Mouse (Mus musculus) cerebellum, adult 2 months (tissue): ENCODE measurements around the gene Mlxip. TPM values are rescaled to one million over a fixed set of nuclear protein-coding genes. Genes with fewer than 3 reads are reported as not detected.

Experiments used
- DNase-seq, 2 experiments: peaks; one replicate each; pipeline ENCODE4 v3.0.0; 2021
- H3K27ac ChIP-seq: fragments of 200-500 bp; 2 replicates; pipeline ENCODE4 v1.5.1; 2012; ENCODE audit warnings: low read length, control low read depth, inconsistent platforms; ENCODE audit not compliant: insufficient read depth
- H3K27me3 ChIP-seq: fragments of 200-500 bp; 2 replicates; pipeline ENCODE4 v1.6.1; 2012; ENCODE audit warnings: inconsistent platforms, mild to moderate bottlenecking, low read length, moderate library complexity; ENCODE audit not compliant: control insufficient read depth, insufficient read depth
- H3K4me1 ChIP-seq: fragments of 200-500 bp; 2 replicates; pipeline ENCODE4 v1.6.1; 2011; ENCODE audit warnings: low read length; ENCODE audit not compliant: control insufficient read depth, insufficient read depth
- H3K4me3 ChIP-seq: fragments of 200-500 bp; replicated peaks from 2 replicates; pipeline ENCODE3; 2011; ENCODE audit warnings: mild to moderate bottlenecking, low read depth, low read length, control low read depth; ENCODE audit not compliant: insufficient read depth
- CTCF ChIP-seq: fragments of 200-500 bp; IDR thresholded peaks from 2 replicates; pipeline ENCODE4 v1.5.1; 2011; ENCODE audit warnings: low read depth, mild to moderate bottlenecking, control low read depth, low read length, moderate library complexity, borderline replicate concordance; ENCODE audit not compliant: insufficient read depth
- POLR2A ChIP-seq: fragments of 200-500 bp; IDR thresholded peaks from 2 replicates; pipeline ENCODE4 v1.6.1; 2011; ENCODE audit warnings: low read length, control low read depth, borderline replicate concordance; ENCODE audit not compliant: insufficient read depth
- WGBS: fragments of 180-500 bp; shearing (Covaris S2); methylation state at CpG from one replicate; pipeline ENCODE4 v1.1.7; 2018; 5-methylcytosine and 5-hydroxymethylcytosine counted together
- polyA plus RNA-seq: library from polyadenylated mRNA; depleted of rRNA; stranded (reverse); fragments of >200 nt; gene quantifications from 2 replicates; pipeline ENCODE4 v1.2.3, GENCODE M21; 2012

The Mlxip gene
- polyA plus RNA-seq, 1 experiment = 21.7 TPM

DNA sequence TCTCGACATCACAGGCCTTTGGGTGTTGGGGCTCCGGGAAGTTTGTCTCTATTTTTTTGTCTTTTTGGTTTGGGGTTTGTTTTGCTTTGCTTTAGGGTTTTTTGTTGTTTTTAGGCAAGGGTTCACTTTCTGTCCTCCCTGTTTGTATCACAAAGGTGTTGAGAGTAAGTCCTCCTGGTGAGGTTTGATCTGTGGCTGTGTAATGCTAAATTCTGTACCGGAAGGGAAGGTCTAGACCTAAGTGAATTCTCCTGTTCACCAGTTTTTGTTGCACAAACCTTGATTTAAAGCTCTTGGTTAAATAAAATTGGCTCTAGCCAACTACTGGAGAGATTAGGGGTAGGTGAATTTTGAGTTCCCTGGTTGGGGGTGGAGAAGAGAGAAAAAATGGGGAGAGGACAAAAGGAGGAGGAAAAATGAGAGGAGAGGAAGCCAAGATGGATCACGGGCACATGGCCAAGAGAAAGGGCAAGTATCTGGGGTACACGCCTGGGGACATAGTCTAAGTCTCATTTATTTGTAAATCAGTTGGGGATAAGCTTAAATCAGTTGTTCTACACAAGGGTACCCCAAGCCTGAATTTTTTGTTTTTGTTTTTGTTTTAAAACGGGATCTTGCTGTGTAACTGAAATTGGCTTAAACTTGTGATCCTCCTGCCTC lies 18.7 kb upstream of the Mlxip start:
- 70% methylated on average over 6 of the region's 6 CpGs for WGBS
- no peak overlapping the region for H3K27ac ChIP-seq

DNA sequence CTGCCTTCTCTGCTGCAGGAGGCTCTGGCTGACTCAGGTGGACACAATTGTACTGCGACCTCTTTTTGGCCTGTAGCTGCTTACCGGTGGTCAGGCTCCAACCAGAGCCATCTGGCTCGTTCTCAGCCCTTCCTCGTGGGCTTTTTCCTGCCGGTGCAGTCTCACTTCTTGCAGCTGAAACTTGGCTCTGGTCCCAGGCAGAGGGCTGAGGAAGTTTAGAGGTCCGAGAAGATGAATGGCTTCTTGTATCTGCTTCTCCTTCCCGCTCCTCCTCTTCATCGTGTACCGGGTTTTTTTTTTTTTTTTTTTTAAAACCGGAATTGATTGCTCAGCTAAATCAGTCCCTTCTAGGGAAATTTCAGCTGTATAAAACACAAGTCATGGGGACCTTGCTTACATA lies 18.0 kb upstream of the Mlxip start:
- TF ChIP-seq POLR2A (no peak), CTCF (no peak)
- H3K27ac ChIP-seq = no peak overlapping the region

More for the DNA sequence above, 18.7 kb upstream of the Mlxip start:
- Histone ChIP-seq H3K27me3 (no peaks in the 10 kb centered on the region), H3K4me1 (peaks cover 3% of the 10 kb centered on the region; the same call in 1 of the 2 replicates), H3K4me3 (no peak overlapping the region)
- no peak for DNase-seq
- TF ChIP-seq POLR2A = no peak
- no peak for TF ChIP-seq CTCF

DNA sequence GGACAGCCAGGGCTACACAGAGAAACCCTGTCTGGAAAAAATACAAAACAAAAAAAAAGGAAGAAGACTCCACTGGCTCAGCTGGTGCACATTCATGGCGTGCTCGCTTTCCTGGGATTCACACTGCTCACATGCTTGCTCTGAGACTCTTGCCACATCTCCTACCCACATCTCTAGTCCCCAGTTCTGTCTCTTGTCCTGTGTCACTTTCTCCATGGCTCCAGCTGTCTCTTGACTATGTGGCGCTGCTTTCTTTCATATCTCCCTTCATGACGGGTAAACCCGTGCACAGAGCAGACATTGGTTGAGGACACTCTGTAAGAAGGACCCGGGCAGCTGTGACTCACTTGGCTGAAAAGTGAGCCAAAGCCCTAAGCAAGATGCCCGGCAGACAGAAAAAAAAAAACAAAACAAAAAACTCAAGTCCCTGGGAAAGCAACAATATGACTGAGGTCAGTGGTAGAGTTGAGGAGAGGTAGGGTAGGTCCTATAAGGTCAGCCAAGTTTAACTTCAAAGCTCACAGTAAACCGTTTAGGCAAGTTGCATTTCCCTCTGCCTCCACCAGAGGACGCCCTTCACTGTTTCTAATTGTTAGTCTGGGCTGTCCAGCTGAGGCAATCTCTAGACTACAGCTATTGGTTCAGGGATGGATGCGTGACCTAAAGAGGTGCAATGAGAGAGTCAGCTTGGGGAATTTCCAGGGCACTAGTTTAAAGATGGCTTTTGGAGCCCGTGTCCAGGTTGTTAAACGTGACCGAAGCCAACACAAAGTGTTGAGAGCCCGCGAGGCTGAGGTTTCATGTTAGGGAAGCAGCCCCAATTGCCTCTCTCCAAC lies 17.3 kb upstream of the Mlxip start:
- DNase-seq = peak; percentile 79 to 88
- Histone ChIP-seq H3K4me1 (peaks cover 3% of the 10 kb centered on the region; the same call in 1 of the 2 replicates), H3K27me3 (no peaks in the 10 kb centered on the region), H3K4me3 (no peak overlapping the region), H3K27ac (no peak overlapping the region)
- 36% methylated on average over 15 of the region's 15 CpGs for WGBS
- TF ChIP-seq CTCF (peak; percentile 93), POLR2A (no peak)

More for the DNA sequence above, 18.0 kb upstream of the Mlxip start:
- peak; percentile 75 to 83 for DNase-seq
- Histone ChIP-seq H3K4me3 (no peak overlapping the region), H3K27me3 (no peaks in the 10 kb centered on the region), H3K4me1 (peaks cover 3% of the 10 kb centered on the region; the same call in 1 of the 2 replicates)
- 3% methylated on average over 10 of the region's 10 CpGs for WGBS

DNA sequence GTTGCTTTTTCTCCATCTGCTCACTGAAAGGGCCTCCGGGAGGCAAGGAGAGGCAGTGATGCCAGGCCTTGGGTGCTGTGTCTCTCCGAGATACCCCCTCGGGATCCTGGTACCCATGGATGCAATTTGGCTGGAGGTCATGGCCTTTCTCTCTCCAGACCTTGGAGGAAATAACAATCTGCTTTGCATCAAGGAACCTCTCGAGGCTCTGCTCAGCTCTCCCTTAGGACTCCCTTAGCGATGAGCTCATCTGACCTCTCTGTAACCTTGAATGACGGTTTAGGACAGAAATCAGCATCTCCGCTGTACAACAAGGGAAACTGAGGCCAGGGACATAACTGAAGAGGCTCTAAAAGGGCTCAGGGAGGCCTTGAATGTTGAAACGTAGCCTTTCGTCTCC lies 15.9 kb upstream of the Mlxip start:
- no peak overlapping the region for H3K27ac ChIP-seq
- no peak overlapping the region for H3K4me3 ChIP-seq
- no peaks in the 10 kb centered on the region for H3K27me3 ChIP-seq
- 80% methylated on average over 9 of the region's 9 CpGs for WGBS
- TF ChIP-seq CTCF (no peak), POLR2A (no peak)
- DNase-seq = no peak
- peaks cover 3% of the 10 kb centered on the region; the same call in 1 of the 2 replicates for H3K4me1 ChIP-seq

DNA sequence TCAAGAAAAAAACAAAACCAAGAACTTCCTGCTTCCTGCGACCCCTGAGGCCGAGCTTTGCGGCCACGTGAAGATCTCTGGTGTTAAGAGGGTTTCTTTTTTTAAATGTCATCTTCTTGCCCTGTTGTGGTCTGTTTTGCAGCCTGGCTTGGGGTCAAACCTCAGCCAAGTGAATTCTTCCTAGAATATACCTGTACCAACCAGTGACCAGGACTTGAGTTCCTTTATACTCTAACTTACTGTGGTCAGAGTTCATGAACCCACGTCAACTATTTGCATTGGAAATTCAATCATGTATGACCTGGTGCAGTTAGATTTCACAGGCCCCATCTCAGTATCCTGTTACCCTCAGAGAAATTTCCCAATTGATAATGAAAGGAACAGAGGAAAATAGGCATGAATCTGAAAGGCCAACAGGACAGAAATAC lies 15.1 kb upstream of the Mlxip start:
- Histone ChIP-seq H3K27me3 (no peaks in the 10 kb centered on the region), H3K27ac (no peak overlapping the region), H3K4me3 (no peak overlapping the region), H3K4me1 (peaks cover 3% of the 10 kb centered on the region; the same call in 1 of the 2 replicates)
- TF ChIP-seq POLR2A (no peak), CTCF (no peak)
- 91% methylated on average over 5 of the region's 5 CpGs for WGBS
- no peak for DNase-seq

DNA sequence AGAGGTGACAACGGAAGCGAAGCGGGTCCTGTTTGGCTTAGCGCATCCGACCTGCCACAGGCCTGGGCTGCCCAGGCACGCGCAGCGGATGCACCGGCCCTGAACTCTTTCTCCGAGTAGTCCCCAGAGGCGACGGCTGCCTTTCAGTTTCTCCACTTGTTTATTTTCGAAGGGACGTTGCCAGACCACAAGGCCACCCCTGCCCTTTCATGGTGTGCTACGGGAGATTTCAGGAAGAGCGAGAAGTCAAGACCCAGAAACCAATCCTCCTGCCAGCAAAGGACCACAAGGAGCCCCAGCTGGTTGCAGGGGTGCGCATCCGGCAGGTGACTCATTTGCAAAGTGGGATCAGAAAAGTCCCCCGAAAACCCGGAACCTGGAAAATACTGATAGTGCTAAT lies 12.6 kb upstream of the Mlxip start:
- WGBS = 55% methylated on average over 20 of the region's 20 CpGs
- H3K27ac ChIP-seq = no peak overlapping the region
- TF ChIP-seq POLR2A = no peak
- TF ChIP-seq CTCF = no peak

DNA sequence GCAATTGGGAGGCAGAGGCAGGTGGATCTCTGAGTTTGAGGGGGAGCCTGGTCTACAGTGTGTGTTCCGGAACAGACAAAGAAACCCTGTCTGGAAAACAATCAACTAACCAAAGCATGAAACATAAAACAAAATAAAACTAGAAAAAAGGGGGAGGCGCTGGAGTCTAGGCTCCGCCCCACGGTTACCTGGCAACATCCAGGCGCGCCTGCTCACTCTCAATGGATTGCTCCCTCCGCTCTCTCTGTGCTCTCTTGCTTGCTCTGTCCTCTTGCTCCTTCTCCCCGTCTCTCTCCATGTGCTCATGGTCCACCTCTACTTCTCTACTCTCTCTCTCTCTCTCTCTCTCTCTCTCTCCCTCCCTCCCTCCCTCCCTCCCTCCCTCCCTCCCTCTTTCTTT lies 11.9 kb upstream of the Mlxip start:
- no peak for DNase-seq
- 86% methylated on average over 8 of the region's 8 CpGs for WGBS
- TF ChIP-seq CTCF (no peak), POLR2A (no peak)

More for the DNA sequence above, 12.6 kb upstream of the Mlxip start:
- H3K4me1 ChIP-seq = 0 out of 2 replicates have a peak, but pooled peaks cover 3% of the 10 kb centered on the region
- H3K4me3 ChIP-seq = no peak overlapping the region
- H3K27me3 ChIP-seq = no peaks in the 10 kb centered on the region; the same call in 1 of the 2 replicates
- DNase-seq = no peak

More for the DNA sequence above, 11.9 kb upstream of the Mlxip start:
- Histone ChIP-seq H3K4me1 (no peaks in the 10 kb centered on the region), H3K27me3 (no peaks in the 10 kb centered on the region; the same call in 1 of the 2 replicates), H3K4me3 (no peak overlapping the region), H3K27ac (no peak overlapping the region)
